Comparison of ENCODE assay signal across 22 mouse cellular contexts in genomic region chr9:47608441-47608840, GRCm38 (mm10).
DNase-seq lines count a peak whose midpoint lies in the region; ATAC-seq and TF ChIP-seq lines count a peak whose summit lies in the region.
"Had no signal": no experiment of that assay in that cellular context is flagged by ENCODE, and none has a peak within 500 bp of the region (broad histone marks: within the 10 kb centered on the region; RNA-seq: fewer than 3 reads in every experiment).

No protein-coding gene starts in this region.

- DNase-seq in lung, embryonic 14.5 days: peak; percentile 48
- DNase-seq in lung, adult 2 months: no peak
- peak; percentile 42 for DNase-seq in urinary bladder, postnatal 14 days (ENCODE audit: low spot score)
- DNase-seq in urinary bladder, postnatal 10 days (ENCODE audit: low spot score): no peak
- no peak for DNase-seq in hindbrain, embryonic 14.5 days (ENCODE audit: low spot score)
- DNase-seq: adrenal gland, postnatal 10 days; B cell, adult 2 months; cerebellum, adult 11 months; cerebellum, adult 8-10 months; embryo, embryonic 11 days; gastrocnemius, postnatal 10 days; heart, adult 18-20 months; heart, postnatal 14 days had no signal

- no peak for ATAC-seq in lung, embryonic 14.5 days (ENCODE audit: insufficient read depth)
- 0 out of 2 replicates have a peak, but pooled peaks have one; percentile 23 for ATAC-seq in stomach, embryonic 14.5 days (ENCODE audit: insufficient number of reproducible peaks, insufficient read depth, low FRiP score, low read depth)
- no peak for ATAC-seq in hindbrain, embryonic 14.5 days (ENCODE audit: low FRiP score)
- ATAC-seq in midbrain, embryonic 16.5 days: no peak
- ATAC-seq: CD4-positive, CD25-positive, alpha-beta regulatory T cell, adult 4 months had no signal

- 50% methylated on average over 7 of the region's 7 CpGs for whole genome bisulfite sequencing in lung, embryonic 14.5 days
- 65% methylated on average over 7 of the region's 7 CpGs for WGBS in lung, adult 2 months
- 59% methylated on average over 7 of the region's 7 CpGs for WGBS in stomach, embryonic 14.5 days
- WGBS in hindbrain, embryonic 14.5 days: 86% methylated on average over 7 of the region's 7 CpGs
- WGBS in midbrain, embryonic 16.5 days: 84% methylated on average over 7 of the region's 7 CpGs

- H3K9ac ChIP-seq in lung, embryonic 14.5 days: no peak overlapping the region
- H3K9ac ChIP-seq in stomach, embryonic 14.5 days (replicated peaks; ENCODE audit: low read depth, low read length): no peak overlapping the region
- H3K9ac ChIP-seq in hindbrain, embryonic 14.5 days: no peak overlapping the region
- H3K9ac ChIP-seq in midbrain, embryonic 16.5 days (ENCODE audit: low read depth, low read length): no peak overlapping the region
- H3K9ac ChIP-seq: embryonic facial prominence, embryonic 15.5 days; hindbrain, embryonic 15.5 days had no signal

- H3K36me3 ChIP-seq in lung, embryonic 14.5 days (ENCODE audit: insufficient read depth): no peaks in the 10 kb centered on the region
- no peaks in the 10 kb centered on the region for H3K36me3 ChIP-seq in stomach, embryonic 14.5 days (ENCODE audit: control insufficient read depth, insufficient read depth, low read length)
- no peaks in the 10 kb centered on the region for H3K36me3 ChIP-seq in hindbrain, embryonic 14.5 days (replicated peaks; ENCODE audit: control insufficient read depth, insufficient read depth)
- H3K36me3 ChIP-seq in midbrain, embryonic 16.5 days (ENCODE audit: control insufficient read depth, insufficient read depth, low read length): no peaks in the 10 kb centered on the region
- H3K36me3 ChIP-seq: embryonic facial prominence, embryonic 15.5 days; forebrain, embryonic 10.5 days; heart, embryonic 10.5 days; hindbrain, embryonic 10.5 days; hindbrain, embryonic 15.5 days had no signal

- peaks cover 13% of the 10 kb centered on the region; the same call in 1 of the 2 replicates for H3K4me1 ChIP-seq in lung, embryonic 14.5 days (ENCODE audit: insufficient read depth)
- peaks cover 6% of the 10 kb centered on the region; the same call in 1 of the 2 replicates for H3K4me1 ChIP-seq in lung, adult 2 months (ENCODE audit: control insufficient read depth, insufficient read depth, low read length)
- H3K4me1 ChIP-seq in stomach, embryonic 14.5 days (ENCODE audit: control insufficient read depth, insufficient read depth, low read length): 0 out of 2 replicates have a peak, but pooled peaks cover 2% of the 10 kb centered on the region
- H3K4me1 ChIP-seq in hindbrain, embryonic 14.5 days (replicated peaks; ENCODE audit: control insufficient read depth, insufficient read depth, low read length): peaks cover 25% of the 10 kb centered on the region
- H3K4me1 ChIP-seq in midbrain, embryonic 16.5 days (ENCODE audit: control insufficient read depth, insufficient read depth, low read length): peaks cover 31% of the 10 kb centered on the region

- no peaks in the 10 kb centered on the region for H3K9me3 ChIP-seq in lung, embryonic 14.5 days (ENCODE audit: low read depth, low read length)
- H3K9me3 ChIP-seq in stomach, embryonic 14.5 days (ENCODE audit: control insufficient read depth, low read depth, low read length): no peaks in the 10 kb centered on the region
- no peaks in the 10 kb centered on the region for H3K9me3 ChIP-seq in hindbrain, embryonic 14.5 days (ENCODE audit: control insufficient read depth, low read length)
- H3K9me3 ChIP-seq in midbrain, embryonic 16.5 days (replicated peaks; ENCODE audit: control insufficient read depth, low read length, poor library complexity, severe bottlenecking): no peaks in the 10 kb centered on the region
- H3K9me3 ChIP-seq: embryonic facial prominence, embryonic 15.5 days; forebrain, embryonic 10.5 days; heart, embryonic 10.5 days; hindbrain, embryonic 10.5 days; hindbrain, embryonic 15.5 days had no signal

- H3K4me3 ChIP-seq in lung, embryonic 14.5 days (ENCODE audit: low read depth, low read length): no peak overlapping the region
- no peak overlapping the region for H3K4me3 ChIP-seq in lung, adult 2 months (replicated peaks; ENCODE audit: extremely low read depth, low read depth, low read length)
- H3K4me3 ChIP-seq in stomach, embryonic 14.5 days (ENCODE audit: low read depth, low read length): no peak overlapping the region
- H3K4me3 ChIP-seq in hindbrain, embryonic 14.5 days (replicated peaks; ENCODE audit: low read length): no peak overlapping the region
- no peak overlapping the region for H3K4me3 ChIP-seq in midbrain, embryonic 16.5 days (ENCODE audit: low read depth, low read length)
- H3K4me3 ChIP-seq: embryonic facial prominence, embryonic 15.5 days; erythroblast, embryonic 14.5 days; forebrain, embryonic 10.5 days; heart, embryonic 10.5 days; hindbrain, embryonic 10.5 days; hindbrain, embryonic 15.5 days had no signal

- no peak for TF ChIP-seq CTCF in lung, embryonic 14.5 days (IDR thresholded peaks at IDR 0.05; ENCODE audit: low read depth)
- no peak for TF ChIP-seq CTCF in lung, adult 2 months (IDR thresholded peaks at IDR 0.05; ENCODE audit: insufficient read depth, low read length)

- H3K27me3 ChIP-seq in lung, embryonic 14.5 days (ENCODE audit: insufficient read depth, low read length): no peaks in the 10 kb centered on the region
- no peaks in the 10 kb centered on the region for H3K27me3 ChIP-seq in stomach, embryonic 14.5 days (ENCODE audit: control insufficient read depth, insufficient read depth, low read length)
- no peaks in the 10 kb centered on the region for H3K27me3 ChIP-seq in hindbrain, embryonic 14.5 days (ENCODE audit: control insufficient read depth, insufficient read depth, low read length)
- H3K27me3 ChIP-seq in midbrain, embryonic 16.5 days (ENCODE audit: control insufficient read depth, insufficient read depth, low read depth, low read length): no peaks in the 10 kb centered on the region
- H3K27me3 ChIP-seq: hindbrain, embryonic 15.5 days had no signal

- TF ChIP-seq POLR2A in lung, adult 2 months (IDR thresholded peaks at IDR 0.05; ENCODE audit: borderline replicate concordance, extremely low read depth, low read depth, low read length): no peak

- H3K27ac ChIP-seq in lung, embryonic 14.5 days (ENCODE audit: low read depth): 0 out of 2 replicates have a peak overlapping the region, but pooled peaks have one; percentile 21
- no peak overlapping the region for H3K27ac ChIP-seq in stomach, embryonic 14.5 days (ENCODE audit: low read length)
- no peak overlapping the region for H3K27ac ChIP-seq in hindbrain, embryonic 14.5 days
- no peak overlapping the region for H3K27ac ChIP-seq in midbrain, embryonic 16.5 days (ENCODE audit: low read length)
- H3K27ac ChIP-seq: embryonic facial prominence, embryonic 15.5 days; forebrain, embryonic 10.5 days; heart, embryonic 10.5 days; hindbrain, embryonic 15.5 days had no signal

- no peak overlapping the region for H3K4me2 ChIP-seq in lung, embryonic 14.5 days
- H3K4me2 ChIP-seq in stomach, embryonic 14.5 days (replicated peaks; ENCODE audit: low read depth, low read length): no peak overlapping the region
- no peak overlapping the region for H3K4me2 ChIP-seq in hindbrain, embryonic 14.5 days (replicated peaks)
- H3K4me2 ChIP-seq in midbrain, embryonic 16.5 days (ENCODE audit: low read length): no peak overlapping the region
- H3K4me2 ChIP-seq: embryonic facial prominence, embryonic 15.5 days; hindbrain, embryonic 15.5 days had no signal

Comparison
In these comparisons a context has a peak if more than half of its experiments do, and no peak if none do; other contexts are left out.
1. DNase-seq: peak in lung, embryonic 14.5 days (single experiment) and urinary bladder, postnatal 14 days (single experiment); none in lung, adult 2 months (single experiment), urinary bladder, postnatal 10 days (single experiment) and hindbrain, embryonic 14.5 days (single experiment).